Mouse (Mus musculus) brain, adult 2 months (tissue): ENCODE data around the gene Ccdc88b.

Experiments used
- DNase-seq: peaks from one replicate; pipeline ENCODE4 v3.0.0; 2011; ENCODE audit warnings: low read depth, low spot score

Ccdc88b gene

DNA sequence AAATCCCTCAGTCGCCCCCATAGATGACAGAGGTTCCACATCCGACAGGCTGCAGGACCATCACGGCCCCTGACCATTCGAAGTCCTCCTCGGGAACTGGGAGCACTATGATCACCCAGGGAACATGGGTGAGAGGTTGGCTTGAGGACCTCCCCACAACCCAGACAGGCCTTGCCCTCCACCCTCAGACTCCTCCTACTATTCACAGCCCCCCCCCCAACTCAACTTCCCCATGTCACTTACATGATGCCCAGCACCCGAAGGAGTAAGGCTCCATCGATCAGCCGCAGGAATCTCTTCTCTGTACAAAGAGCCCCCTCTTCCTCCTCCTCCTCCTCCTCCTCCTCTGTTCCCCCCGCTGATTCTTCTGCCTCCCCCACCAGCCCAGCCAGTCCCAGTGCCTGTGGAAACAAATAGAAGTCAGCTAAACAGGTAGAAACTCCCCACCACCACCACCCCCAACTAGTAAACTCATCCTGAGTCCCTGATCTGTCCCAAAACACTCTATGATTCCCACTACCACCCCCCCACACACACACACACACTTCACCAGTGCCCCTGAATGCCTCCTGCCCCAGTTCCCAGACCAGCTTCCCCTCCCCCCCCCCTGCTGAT lies 513 bp downstream of the Ccdc88b start:
- no peak for DNase-seq

DNA sequence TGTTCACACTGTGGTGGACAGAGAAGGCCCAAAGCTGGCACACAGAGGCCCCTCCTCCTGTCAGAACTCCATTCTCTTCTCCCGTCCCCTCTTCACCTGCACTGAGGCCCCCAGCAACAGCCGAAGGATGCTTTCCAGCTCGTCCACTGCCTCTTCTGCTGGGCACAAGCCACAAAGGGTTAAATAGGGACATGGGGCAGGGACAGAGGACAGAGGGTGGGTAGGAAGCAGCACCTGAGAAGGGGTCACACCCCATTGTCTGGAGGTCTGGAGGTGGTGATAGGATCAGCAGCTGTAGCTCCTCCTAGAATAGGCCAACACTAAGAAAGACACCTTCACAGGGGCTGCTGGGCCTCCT lies 1.0 kb downstream of the Ccdc88b start:
- DNase-seq, result no peak

- peak; percentile 85 for DNase-seq
Observed at GRCm38 (mm10) chr19:6856281-6857002, 1.6 kb downstream of the Ccdc88b start.

DNA sequence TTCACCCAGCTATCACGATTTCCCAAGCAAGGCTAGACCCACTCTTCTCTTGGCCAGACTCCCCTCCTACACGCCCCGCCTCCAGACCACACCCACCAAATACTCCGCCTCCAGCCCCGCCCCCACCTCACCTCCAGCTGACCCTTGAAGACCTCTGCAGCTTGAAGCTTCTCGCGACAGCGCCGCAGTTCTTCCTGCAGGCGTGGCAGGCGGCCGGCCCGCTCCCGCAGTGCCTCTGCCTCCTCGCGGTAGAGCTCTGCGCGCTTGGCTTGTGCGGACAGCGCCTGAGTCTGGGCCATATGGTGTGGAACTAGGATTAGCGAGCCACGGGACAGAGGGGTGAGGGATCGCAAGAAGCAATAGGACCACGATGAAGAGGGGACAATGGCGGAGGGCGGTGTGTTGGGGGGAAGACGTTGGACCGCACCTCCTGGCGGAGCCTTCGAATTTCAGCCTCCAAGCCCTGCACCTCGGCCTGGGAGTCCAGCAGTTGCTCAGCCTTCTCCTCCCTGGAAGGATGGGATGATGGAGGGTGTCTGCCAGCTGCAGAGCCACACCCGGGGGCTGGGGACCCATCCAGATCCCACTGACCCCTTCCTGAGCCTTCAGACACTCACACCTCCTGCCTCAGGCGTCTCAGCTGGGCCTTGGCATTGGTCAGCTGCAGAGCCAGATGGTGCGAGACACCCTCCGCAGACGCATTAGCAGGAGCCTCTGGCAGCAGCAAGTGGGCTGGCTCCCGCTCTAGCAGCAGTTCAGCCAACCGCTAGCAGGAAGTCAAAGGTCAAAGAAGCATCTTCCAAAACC lies 2.6 kb downstream of the Ccdc88b start:
- DNase-seq, result peak; percentile 68

DNA sequence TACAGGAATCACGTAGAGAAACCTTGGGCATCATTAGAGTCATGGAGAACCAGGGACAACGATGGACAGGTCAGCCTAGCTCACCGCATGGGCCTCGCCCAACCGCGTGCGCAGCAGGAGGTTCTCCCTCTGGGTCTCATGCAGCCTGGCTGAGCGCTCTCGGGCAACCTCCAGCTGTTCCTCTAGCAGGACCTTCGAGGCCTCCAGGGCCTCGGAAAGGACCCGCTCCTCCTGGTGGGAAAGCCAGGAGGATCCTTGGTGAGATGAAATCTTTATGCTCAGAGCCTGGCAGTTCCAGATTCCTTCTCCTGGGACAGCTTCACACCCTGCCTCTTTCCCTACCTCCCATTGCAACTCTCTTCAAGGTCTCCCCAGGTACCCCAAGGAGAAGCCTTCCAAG lies 3.4 kb downstream of the Ccdc88b start:
- no peak for DNase-seq

- no peak for DNase-seq
Observed at GRCm38 (mm10) chr19:6853903-6854302, 4.1 kb downstream of the Ccdc88b start.

- no peak for DNase-seq
Observed at GRCm38 (mm10) chr19:6852393-6853305, 5.4 kb downstream of the Ccdc88b start.

- DNase-seq, result no peak
Observed at GRCm38 (mm10) chr19:6851497-6851896, 6.5 kb downstream of the Ccdc88b start.

GRCm38 (mm10) chr19:6849506-6850068 lies 8.4 kb downstream of the Ccdc88b start:
- no peak for DNase-seq

DNA sequence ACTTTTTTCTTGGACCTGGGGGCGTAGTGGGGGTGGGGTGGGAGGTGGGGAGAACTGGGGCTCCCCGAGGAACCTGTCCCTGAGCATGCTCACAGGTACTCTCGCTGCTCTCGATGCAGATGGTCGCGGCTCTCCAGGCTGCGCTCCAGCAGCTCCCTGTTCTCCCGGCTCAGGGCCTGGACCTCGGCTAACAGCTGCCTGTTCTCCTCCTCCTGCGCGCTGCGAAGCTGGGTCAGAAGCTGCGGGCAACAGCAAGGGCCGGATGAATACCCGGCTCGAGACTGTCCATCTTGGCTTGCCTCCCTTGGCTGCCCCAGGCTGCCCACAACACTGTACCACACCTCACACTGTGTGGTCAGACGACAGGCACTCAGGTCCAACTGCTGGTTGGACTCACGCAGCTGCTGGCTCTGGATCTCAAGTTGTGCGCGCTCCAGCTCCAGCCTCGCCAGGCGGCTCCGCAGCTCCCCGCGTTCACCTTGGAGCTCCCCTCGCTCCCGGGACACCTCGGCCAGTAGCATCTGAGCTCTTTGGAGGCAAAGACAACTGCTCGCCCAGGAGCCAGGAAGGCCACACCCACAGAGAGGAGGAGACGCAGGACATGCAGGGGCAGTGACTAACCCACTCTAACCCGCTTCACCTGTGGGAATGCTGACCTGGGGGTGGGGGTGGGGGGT lies 10.0 kb downstream of the Ccdc88b start:
- DNase-seq, result no peak

GRCm38 (mm10) chr19:6846050-6846449 lies 12.0 kb downstream of the Ccdc88b start:
- no peak for DNase-seq

DNA sequence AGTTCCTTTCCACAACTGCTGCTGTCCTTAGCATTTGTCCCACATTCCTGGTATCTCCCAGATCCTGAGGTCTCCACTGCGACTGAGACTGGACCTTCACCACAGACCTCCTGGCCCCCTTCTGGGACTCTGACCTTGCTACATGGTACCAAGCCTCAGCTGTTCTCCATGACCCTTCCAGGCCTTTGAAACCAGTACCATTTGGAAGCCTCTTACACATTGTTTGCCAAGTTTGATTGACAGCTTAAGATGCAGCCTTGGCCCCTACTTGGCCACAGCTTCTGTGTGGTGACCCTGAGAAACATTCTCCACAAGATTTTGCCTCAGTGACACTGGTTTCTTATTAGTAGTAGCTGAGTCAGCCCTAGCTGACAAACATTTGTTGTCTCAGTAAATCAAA lies 15.7 kb downstream of the Ccdc88b start:
- DNase-seq, result no peak

DNA sequence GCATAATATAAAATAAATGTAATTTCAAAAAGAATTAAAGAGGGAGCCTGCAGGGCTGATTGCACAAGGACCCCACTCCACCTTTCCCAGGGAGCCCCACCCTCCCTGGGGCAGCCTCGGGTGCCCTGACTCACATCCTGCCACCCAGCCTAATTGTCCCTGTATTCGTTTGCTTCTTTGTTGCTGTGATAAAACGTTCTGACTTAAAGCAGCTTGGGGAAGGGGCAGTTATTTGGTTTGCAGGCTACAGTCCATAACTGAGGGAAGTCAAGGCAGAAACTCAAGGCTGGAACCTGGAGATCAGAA lies 16.8 kb downstream of the Ccdc88b start:
- no peak for DNase-seq

- peak; percentile 77 for DNase-seq
Observed at GRCm38 (mm10) chr19:6840475-6841291, 17.3 kb downstream of the Ccdc88b start, which contains the start of gene Rps6ka4. Rps6ka4 (minus strand) TSS chr19:6840636.

DNA sequence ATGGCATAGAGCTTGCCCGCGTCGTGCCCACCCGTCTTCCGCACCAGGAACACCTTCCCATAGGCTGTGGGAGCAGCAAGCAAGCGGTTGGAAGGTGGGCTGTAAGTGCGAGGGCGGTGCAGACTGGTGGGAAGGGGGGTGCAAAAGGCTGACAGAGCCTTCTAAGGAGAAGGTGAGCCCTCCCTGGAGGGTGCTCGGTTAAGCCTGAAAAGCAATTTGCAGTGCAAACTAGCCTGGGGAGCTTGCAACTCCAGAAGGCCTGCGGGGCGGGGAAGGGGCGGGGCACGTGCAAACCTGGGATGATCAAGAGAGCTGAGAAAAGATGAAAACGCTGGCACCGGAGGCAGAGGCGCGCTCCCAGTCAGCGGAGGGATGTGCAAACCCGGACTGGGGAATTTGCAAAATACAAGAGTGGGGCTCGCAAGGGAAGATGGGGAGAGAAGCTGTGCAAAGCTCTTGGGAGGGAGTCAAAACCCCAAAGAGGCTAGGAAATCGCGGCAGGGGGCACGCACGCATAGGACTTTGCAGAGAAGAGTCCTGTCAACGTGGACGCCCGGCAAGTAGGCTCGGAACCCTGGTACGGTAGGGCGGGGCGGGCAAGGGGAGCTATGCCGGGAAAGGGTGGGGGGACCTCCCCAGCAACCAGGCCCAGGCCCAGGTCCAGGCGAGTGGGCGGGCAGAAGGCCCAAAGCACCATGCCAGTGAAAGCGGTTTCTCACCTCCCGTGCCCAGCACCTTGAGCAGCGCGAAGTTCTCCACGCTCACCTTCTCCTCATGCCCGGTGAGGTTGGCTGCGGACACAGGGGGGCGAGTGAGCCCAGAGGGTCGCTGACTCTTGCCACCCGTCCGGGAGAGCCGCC lies 18.2 kb downstream of the Ccdc88b start:
- DNase-seq, result peak; percentile 88

DNA sequence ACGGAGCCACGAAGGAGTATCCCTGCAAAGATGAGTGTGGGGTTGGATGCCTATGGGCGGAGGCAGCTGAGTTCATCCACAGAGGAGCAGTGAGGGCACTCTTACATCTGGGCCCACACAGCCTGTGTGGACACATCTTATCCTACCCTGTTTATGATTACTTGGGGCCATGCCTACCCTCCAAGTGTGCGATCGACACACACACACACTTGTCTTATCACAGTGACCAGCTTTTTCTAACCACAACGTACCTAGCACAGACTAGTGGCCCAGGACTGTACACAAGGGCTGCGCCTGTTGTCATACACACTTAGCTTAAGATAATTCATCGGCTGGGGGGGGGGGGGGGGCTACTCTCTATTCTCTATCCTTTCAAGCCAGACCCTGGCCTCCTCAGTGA lies 25.6 kb downstream of the Ccdc88b start:
- DNase-seq, result no peak

- DNase-seq, result no peak
Observed at GRCm38 (mm10) chr19:6831331-6831730, 26.7 kb downstream of the Ccdc88b start.

DNA sequence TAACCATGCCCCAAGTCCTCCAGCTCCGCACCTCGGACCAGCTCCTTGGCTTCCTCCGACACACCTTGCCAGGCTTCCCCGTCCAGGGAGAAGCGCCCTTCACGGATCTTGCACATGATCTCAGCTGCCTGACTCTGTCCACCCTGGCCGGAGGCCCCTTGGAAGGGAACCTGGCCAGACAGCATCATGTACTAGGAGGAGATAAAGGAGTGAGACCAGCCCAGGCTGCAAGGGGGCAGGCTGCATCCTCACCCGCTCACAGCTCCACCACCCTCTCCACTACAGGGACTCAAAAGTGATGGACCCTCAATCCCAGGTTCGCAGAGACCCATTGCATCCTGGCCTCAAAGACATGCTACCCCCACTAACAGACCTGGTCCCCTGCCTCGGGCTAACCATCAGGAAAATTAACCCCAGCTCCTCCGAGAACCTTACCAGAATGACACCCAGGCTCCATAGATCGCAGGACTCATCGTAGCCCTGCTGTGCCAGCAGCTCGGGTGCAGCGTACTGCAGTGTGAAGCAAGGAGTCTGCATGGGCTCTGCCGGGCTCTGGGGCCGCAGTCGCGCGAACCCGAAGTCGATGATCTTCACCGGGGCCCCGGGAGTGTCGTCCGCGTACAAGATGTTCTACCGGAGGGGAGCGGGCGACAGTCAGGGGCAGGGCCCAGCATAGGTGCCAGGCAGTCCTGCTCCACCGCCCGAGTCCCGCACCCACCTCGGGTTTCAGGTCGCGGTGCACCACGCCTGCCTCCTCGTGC lies 27.3 kb downstream of the Ccdc88b start:
- DNase-seq, result no peak
